Mouse (Mus musculus) liver, embryonic 14.5 days (tissue): ENCODE results near the gene Kif1bp. TPM values are rescaled to one million over a fixed set of nuclear protein-coding genes. Genes with fewer than 3 reads are reported as not detected.

Source experiments
- ATAC-seq: fragments of 200-750 bp; cut with Nextera tagmentation; 2 replicates; pipeline ENCODE4 v1.8.0; 2017; ENCODE audit warnings: moderate number of reproducible peaks, mild to moderate bottlenecking, moderate library complexity; ENCODE audit not compliant: insufficient read depth
- DNase-seq, 3 experiments: peaks; one replicate each; pipeline ENCODE4 v3.0.0-alpha.2; 2012 to 2013; ENCODE audit warnings: low read depth in 3 of 3, low spot score in 3 of 3
- H3K27ac ChIP-seq: fragments of 300-500 bp; sonication (generic); 2 replicates; pipeline ENCODE4 v1.5.1; 2014; ENCODE audit warnings: moderate library complexity, mild to moderate bottlenecking, control low read depth, inconsistent platforms
- H3K27me3 ChIP-seq: fragments of 300-500 bp; sonication (generic); 2 replicates; pipeline ENCODE4 v1.6.1; 2014; ENCODE audit warnings: mild to moderate bottlenecking, low read length, moderate library complexity; ENCODE audit not compliant: control insufficient read depth, insufficient read depth
- H3K36me3 ChIP-seq: fragments of 300-500 bp; sonication (generic); replicated peaks from 2 replicates; pipeline ENCODE4 v1.6.1; 2014; ENCODE audit warnings: low read depth; ENCODE audit not compliant: control insufficient read depth, insufficient read depth
- H3K4me1 ChIP-seq, 2 experiments: fragments of 200-500 bp in 1 of 2; fragments of 300-500 bp in 1 of 2; sonication (generic) in 1 of 2; replicated peaks; 2 replicates each; pipeline ENCODE4 v1.6.1; 2012 to 2014; ENCODE audit warnings: antibody characterized with exemption in 1 of 2, inconsistent platforms in 1 of 2, low read length in 1 of 2; ENCODE audit not compliant: control insufficient read depth in 2 of 2, insufficient read depth in 2 of 2
- H3K4me2 ChIP-seq: fragments of 300-500 bp; sonication (generic); 2 replicates; pipeline ENCODE4 v1.6.1; 2014; ENCODE audit warnings: low read depth, mild to moderate bottlenecking, control low read depth, moderate library complexity
- H3K4me3 ChIP-seq, 2 experiments: fragments of 200-500 bp in 1 of 2; fragments of 300-500 bp in 1 of 2; sonication (generic) in 1 of 2; 2 replicates each; pipeline ENCODE4 v1.5.1; 2012 to 2014; ENCODE audit warnings: low read depth in 2 of 2, low read length in 2 of 2, mild to moderate bottlenecking in 2 of 2, control low read depth in 1 of 2, inconsistent platforms in 1 of 2, moderate library complexity in 1 of 2; ENCODE audit not compliant: insufficient read depth in 1 of 2
- H3K9ac ChIP-seq: fragments of 300-500 bp; sonication (generic); replicated peaks from 2 replicates; pipeline ENCODE4 v1.6.1; 2014; ENCODE audit warnings: mild to moderate bottlenecking, control low read depth, moderate library complexity
- H3K9me3 ChIP-seq: fragments of 300-500 bp; sonication (generic); 2 replicates; pipeline ENCODE4 v1.6.1; 2016; ENCODE audit warnings: low read length, mixed read lengths; ENCODE audit not compliant: control insufficient read depth
- CTCF ChIP-seq: IDR thresholded peaks from 2 replicates; pipeline ENCODE4 v1.5.1; 2016; ENCODE audit warnings: antibody characterized with exemption, low read depth, control low read depth
- EP300 ChIP-seq: IDR thresholded peaks from 2 replicates; pipeline ENCODE4 v1.6.1; 2016; ENCODE audit warnings: antibody characterized with exemption, low read depth
- WGBS: fragments of 180-500 bp; shearing (Covaris S2); extraction: QIAGEN DNeasy Blood & Tissue Kit; methylation state at CpG from one replicate; pipeline ENCODE4 v1.1.7; 2014; ENCODE audit not compliant: insufficient replicate concordance; 5-methylcytosine and 5-hydroxymethylcytosine counted together
- polyA plus RNA-seq, 2 experiments: library from polyadenylated mRNA; depleted of rRNA in 1 of 2; stranded (reverse) in 1 of 2; unstranded in 1 of 2; fragments of >200 nt; fragmentation: Nextera tagmentation in 1 of 2; extraction: Ambion mirVana in 1 of 2; gene quantifications; 2 replicates each; pipeline versions ENCODE4 v1.2.1 to v1.2.3; 2012 to 2014

The Kif1bp gene
- polyA plus RNA-seq, 2 experiments: 9.2 to 11.5 TPM

DNA sequence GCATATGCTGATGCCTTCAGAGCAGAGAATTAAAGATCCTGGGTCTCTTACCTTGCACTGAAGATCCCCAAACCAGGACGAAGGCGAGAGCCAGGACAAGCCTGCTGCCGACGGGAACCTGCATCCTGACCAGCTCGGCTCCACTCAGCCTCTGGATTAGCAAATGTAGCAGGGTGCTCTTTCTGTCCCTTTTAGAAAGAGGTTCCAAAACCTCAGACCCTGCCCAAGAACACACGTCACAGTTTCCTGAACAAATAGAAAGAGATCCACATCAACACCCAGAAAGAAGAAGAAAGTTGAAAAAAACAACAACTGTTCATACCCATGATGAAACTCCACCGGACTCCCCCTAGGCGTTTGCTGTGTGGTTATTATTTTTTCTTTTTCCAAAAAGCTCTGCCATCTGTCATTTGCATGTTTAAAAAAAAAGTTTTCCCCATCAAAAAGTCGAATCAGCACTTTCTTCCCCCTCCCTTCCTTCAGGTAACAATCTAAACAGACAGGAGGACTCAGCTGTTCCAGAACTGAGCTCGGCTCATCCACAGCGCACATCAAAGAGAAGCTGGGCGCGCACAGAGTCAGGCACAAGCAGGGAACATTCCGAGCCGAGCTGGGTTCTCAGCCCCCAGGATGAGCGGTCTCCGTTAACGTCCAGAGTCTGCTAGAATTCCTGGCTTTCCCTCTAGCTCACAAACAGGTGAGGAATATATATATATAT is 70.5 kb downstream of the Kif1bp start:
- TF ChIP-seq EP300 (no peak), CTCF (no peak)
- DNase-seq: no peak
- peak; percentile 44; the same call in 1 of the 2 replicates for ATAC-seq
- H3K4me2 ChIP-seq: peak overlapping the region; percentile 81
- WGBS: 2% methylated on average over 18 of the region's 18 CpGs
- peaks cover 46 to 53% of the 10 kb centered on the region in 2 experiments for H3K4me1 ChIP-seq
- H3K27me3 ChIP-seq: no peaks in the 10 kb centered on the region
- peak overlapping the region; percentile 44 to 54 for H3K4me3 ChIP-seq
- H3K36me3 ChIP-seq: no peaks in the 10 kb centered on the region
- H3K27ac ChIP-seq: peak overlapping the region; percentile 66
- no peaks in the 10 kb centered on the region for H3K9me3 ChIP-seq
- peak overlapping the region; percentile 73 for H3K9ac ChIP-seq

DNA sequence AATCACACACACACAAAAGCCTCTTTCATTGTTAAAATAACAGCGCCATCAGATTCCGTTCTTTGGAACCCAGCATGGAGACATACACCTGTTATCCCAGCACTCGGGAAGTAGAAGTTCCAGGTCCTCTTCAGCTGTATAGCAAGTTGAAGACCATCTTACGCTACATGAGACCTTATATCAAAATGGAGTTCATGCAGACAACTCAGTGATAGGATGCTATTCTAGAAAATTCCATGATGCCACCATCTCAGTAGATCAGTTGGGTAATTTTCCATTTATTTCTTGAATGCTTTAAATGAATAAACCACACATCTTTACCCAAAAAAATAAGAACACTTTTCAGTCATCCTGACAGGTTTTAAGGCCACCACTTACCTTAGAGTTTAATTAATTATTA is 71.2 kb downstream of the Kif1bp start:
- Histone ChIP-seq H3K4me3 (peak overlapping the region; percentile 44 to 54), H3K9ac (peak overlapping the region; percentile 73), H3K4me2 (peak overlapping the region; percentile 81), H3K27me3 (no peaks in the 10 kb centered on the region), H3K36me3 (no peaks in the 10 kb centered on the region), H3K9me3 (no peaks in the 10 kb centered on the region), H3K27ac (peak overlapping the region; percentile 87), H3K4me1 (peaks cover 48 to 57% of the 10 kb centered on the region in 2 experiments)
- TF ChIP-seq CTCF: no peak
- TF ChIP-seq EP300: no peak
- no peak for DNase-seq
- ATAC-seq: no peak
- WGBS: 66% methylated on average over 4 of the region's 4 CpGs

- Histone ChIP-seq H3K27me3 (no peaks in the 10 kb centered on the region), H3K9me3 (no peaks in the 10 kb centered on the region), H3K4me3 (peak overlapping the region; percentile 18 to 54), H3K4me2 (peak overlapping the region; percentile 81), H3K27ac (peak overlapping the region; percentile 87), H3K9ac (peak overlapping the region; percentile 68), H3K36me3 (no peaks in the 10 kb centered on the region), H3K4me1 (peaks cover 50 to 58% of the 10 kb centered on the region in 2 experiments)
- DNase-seq (peak in 1 of 3 experiments; percentile 63), ATAC-seq (peak; percentile 45)
- TF ChIP-seq CTCF: no peak
- peak; percentile 44; the same call in 1 of the 2 replicates for TF ChIP-seq EP300
- WGBS: 17% methylated on average over 17 of the region's 17 CpGs
These were observed 72.2 kb downstream of the Kif1bp start for GRCm38 (mm10) chr10:62506019-62506556.

DNA sequence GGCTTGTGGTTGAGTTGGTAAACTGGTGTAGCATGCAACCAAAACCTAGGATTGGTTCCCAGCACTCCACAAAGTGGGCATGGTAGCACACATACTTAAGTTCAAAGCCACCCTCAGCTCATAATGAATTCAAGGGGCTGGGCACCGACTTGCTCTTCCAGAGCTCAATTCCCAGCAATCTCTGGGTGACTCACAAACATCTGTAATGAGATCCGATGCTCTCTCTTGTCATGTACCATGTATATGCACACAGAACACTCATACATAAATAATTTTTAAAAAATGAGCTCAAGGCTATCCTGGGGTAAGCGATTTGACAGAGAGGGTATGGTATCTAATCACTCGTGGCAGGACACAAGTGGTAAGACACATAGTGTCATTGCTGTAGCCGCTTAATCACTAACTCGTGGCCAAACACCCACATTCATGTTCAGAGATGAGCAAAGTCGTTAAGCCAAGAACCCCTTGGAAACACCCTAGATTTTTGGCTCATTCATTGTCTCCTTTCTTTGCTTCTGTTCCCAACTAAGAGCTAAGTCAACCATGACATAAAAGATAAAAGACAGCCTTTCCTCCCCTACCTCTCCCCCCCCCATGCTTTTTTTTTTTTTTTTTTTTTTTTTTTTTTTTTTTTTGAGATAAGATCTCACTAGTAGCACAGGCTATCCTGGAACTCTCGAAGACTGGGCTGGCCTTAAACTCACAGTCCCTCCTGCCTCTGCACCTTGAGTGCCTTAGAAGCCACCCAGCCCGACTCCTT is 72.9 kb downstream of the Kif1bp start:
- Histone ChIP-seq H3K4me3 (peak overlapping the region in 1 of 2 experiments; percentile 54; a peak in 1 of 4 replicates), H3K27me3 (no peaks in the 10 kb centered on the region), H3K9ac (peak overlapping the region; percentile 68; the same call in 1 of the 2 replicates), H3K9me3 (no peaks in the 10 kb centered on the region), H3K4me2 (peak overlapping the region; percentile 81), H3K27ac (peak overlapping the region; percentile 87), H3K4me1 (peaks cover 50 to 61% of the 10 kb centered on the region in 2 experiments), H3K36me3 (no peaks in the 10 kb centered on the region)
- 32% methylated on average over 9 of the region's 9 CpGs for WGBS
- no peak for ATAC-seq
- no peak for DNase-seq
- TF ChIP-seq EP300: no peak
- no peak for TF ChIP-seq CTCF
